Mouse (Mus musculus) kidney, embryonic 14.5 days (tissue): ENCODE measurements around the gene Ip6k1. TPM values are rescaled to one million over a fixed set of nuclear protein-coding genes. Genes with fewer than 3 reads are reported as not detected.
"Not testable (repeated sequence)": the region's sequence is repeated elsewhere in the genome, so short reads cannot be mapped to it uniquely, and the experiment has no call there.

Experiments
- ATAC-seq: fragments of 200-750 bp; cut with Nextera tagmentation; 2 replicates; pipeline ENCODE4 v1.8.0; 2017; ENCODE audit warnings: moderate number of reproducible peaks, mild to moderate bottlenecking, moderate TSS enrichment, moderate library complexity; ENCODE audit not compliant: low FRiP score, low TSS enrichment
- H3K27ac ChIP-seq: fragments of 300-500 bp; sonication (generic); 2 replicates; pipeline ENCODE4 v1.5.1; 2014; ENCODE audit warnings: low read depth, mild to moderate bottlenecking, low read length, moderate library complexity, mixed read lengths
- H3K27me3 ChIP-seq: fragments of 300-500 bp; sonication (generic); 2 replicates; pipeline ENCODE4 v1.6.1; 2014; ENCODE audit warnings: mild to moderate bottlenecking, low read length; ENCODE audit not compliant: control insufficient read depth, insufficient read depth
- H3K36me3 ChIP-seq: fragments of 300-500 bp; sonication (generic); 2 replicates; pipeline ENCODE4 v1.6.1; 2014; ENCODE audit warnings: low read length, mixed read lengths; ENCODE audit not compliant: control insufficient read depth, insufficient read depth
- H3K4me1 ChIP-seq: fragments of 300-500 bp; sonication (generic); 2 replicates; pipeline ENCODE4 v1.6.1; 2014; ENCODE audit warnings: low read length, mixed read lengths; ENCODE audit not compliant: control insufficient read depth, insufficient read depth
- H3K4me2 ChIP-seq: fragments of 300-500 bp; sonication (generic); replicated peaks from 2 replicates; pipeline ENCODE4 v1.6.1; 2014; ENCODE audit warnings: low read depth, mild to moderate bottlenecking, low read length
- H3K4me3 ChIP-seq: fragments of 300-500 bp; sonication (generic); 2 replicates; pipeline ENCODE4 v1.5.1; 2014; ENCODE audit warnings: mild to moderate bottlenecking, low read length
- H3K9ac ChIP-seq: fragments of 300-500 bp; sonication (generic); 2 replicates; pipeline ENCODE4 v1.6.1; 2014; ENCODE audit warnings: low read depth, mild to moderate bottlenecking, low read length, moderate library complexity
- H3K9me3 ChIP-seq: fragments of 300-500 bp; sonication (generic); 2 replicates; pipeline ENCODE4 v1.6.1; 2016; ENCODE audit warnings: low read length; ENCODE audit not compliant: control insufficient read depth
- WGBS: fragments of 180-500 bp; shearing (Covaris S2); extraction: QIAGEN DNeasy Blood & Tissue Kit; methylation state at CpG from one replicate; pipeline ENCODE4 v1.1.7; 2014; 5-methylcytosine and 5-hydroxymethylcytosine counted together
- polyA plus RNA-seq: library from polyadenylated mRNA; unstranded; fragments of >200 nt; fragmentation: Nextera tagmentation; extraction: Ambion mirVana; gene quantifications from 2 replicates; pipeline ENCODE4 v1.2.1, GENCODE M21; 2014

The Ip6k1 gene
- polyA plus RNA-seq, 1 experiment from 2014 or later, result 28.4 TPM

DNA sequence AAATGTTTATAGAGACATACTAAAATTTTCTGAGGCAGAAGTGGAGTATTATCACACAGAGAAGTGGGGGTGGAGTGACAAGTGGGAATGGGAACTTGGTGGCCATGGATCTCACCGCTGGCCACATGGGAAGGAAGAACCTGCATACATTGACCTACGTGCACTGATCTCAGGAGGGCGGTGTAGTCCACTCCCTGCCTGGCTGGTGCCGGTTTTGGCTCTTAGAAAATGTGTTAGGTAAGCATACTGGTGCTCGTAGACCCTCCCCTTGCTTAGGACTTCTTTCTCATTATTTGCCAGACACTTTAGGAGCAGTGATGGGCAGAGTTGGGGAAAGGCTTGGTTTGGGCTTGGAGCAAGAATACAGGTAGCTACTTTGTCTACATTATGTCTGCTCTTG lies 5.7 kb downstream of the Ip6k1 start:
- Histone ChIP-seq H3K9me3 (no peaks in the 10 kb centered on the region), H3K36me3 (peaks cover 5% of the 10 kb centered on the region; the same call in 1 of the 2 replicates), H3K27me3 (no peaks in the 10 kb centered on the region), H3K4me2 (no peak overlapping the region), H3K27ac (no peak overlapping the region), H3K9ac (no peak overlapping the region), H3K4me3 (no peak overlapping the region), H3K4me1 (peaks cover 15% of the 10 kb centered on the region)
- WGBS, result 90% methylated on average over 5 of the region's 5 CpGs
- ATAC-seq, result no peak

GRCm38 (mm10) chr9:108010385-108010784 lies 8.1 kb downstream of the Ip6k1 start:
- no peaks in the 10 kb centered on the region for H3K4me1 ChIP-seq
- no peak overlapping the region for H3K4me2 ChIP-seq
- ATAC-seq, result no peak
- H3K27me3 ChIP-seq, result no peaks in the 10 kb centered on the region
- no peak overlapping the region for H3K4me3 ChIP-seq
- H3K9ac ChIP-seq, result no peak overlapping the region
- no peaks in the 10 kb centered on the region for H3K9me3 ChIP-seq
- H3K36me3 ChIP-seq, result 0 out of 2 replicates have a peak, but pooled peaks cover 2% of the 10 kb centered on the region
- no peak overlapping the region for H3K27ac ChIP-seq

DNA sequence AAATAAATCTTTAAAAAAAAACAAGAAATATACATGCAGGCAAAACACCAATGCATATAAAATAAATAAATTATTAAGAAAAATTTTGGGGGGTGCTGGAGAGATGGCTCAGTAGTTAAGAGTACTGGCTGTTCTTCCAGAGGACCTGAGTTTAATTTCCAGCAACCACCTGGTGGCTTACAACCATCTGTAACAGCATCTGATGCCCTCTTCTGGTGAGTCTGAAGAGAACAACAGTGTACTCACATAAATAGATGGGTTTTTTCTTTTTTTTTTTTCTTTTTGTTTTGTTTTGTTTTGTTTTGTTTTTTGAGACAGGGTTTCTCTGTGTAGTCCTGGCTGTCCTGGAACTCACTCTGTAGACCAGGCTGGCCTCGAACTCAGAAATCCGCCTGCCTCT lies 11.3 kb downstream of the Ip6k1 start:
- H3K9me3 ChIP-seq, H3K4me2 ChIP-seq, ATAC-seq, H3K9ac ChIP-seq, H3K27me3 ChIP-seq, H3K4me3 ChIP-seq, H3K27ac ChIP-seq, H3K36me3 ChIP-seq, H3K4me1 ChIP-seq: not testable (repeated sequence)
- 100% methylated on average over 2 of the region's 2 CpGs for WGBS

GRCm38 (mm10) chr9:108017127-108017526 lies 14.8 kb downstream of the Ip6k1 start:
- peaks cover 3% of the 10 kb centered on the region; the same call in 1 of the 2 replicates for H3K4me1 ChIP-seq
- H3K36me3 ChIP-seq, result peaks cover 8% of the 10 kb centered on the region; the same call in 1 of the 2 replicates
- H3K9me3 ChIP-seq, result no peaks in the 10 kb centered on the region
- 89% methylated on average over 3 of the region's 3 CpGs for WGBS
- H3K4me3 ChIP-seq, result no peak overlapping the region
- ATAC-seq, result no peak
- H3K9ac ChIP-seq, result no peak overlapping the region
- H3K27me3 ChIP-seq, result no peaks in the 10 kb centered on the region
- no peak overlapping the region for H3K27ac ChIP-seq
- H3K4me2 ChIP-seq, result no peak overlapping the region

DNA sequence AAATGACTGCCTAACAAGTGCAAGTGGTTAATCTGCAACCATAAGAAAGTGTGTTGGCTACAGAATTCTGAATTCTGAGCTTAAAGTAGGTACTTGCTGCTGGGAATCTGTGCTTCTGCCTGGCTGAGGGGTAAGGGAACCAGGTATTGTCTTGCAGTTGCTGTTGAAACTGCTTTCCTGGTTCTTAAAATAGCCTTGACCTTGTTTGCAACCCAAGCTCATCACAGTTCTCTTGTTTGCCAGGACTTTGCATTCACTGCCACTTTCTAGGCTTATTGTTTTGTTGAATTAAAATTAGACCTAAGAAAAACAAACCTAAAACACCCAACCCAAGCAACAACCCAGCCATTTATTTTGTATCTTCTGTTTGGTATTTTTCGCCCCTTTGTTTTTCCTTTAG lies 18.4 kb downstream of the Ip6k1 start:
- Histone ChIP-seq H3K9ac (no peak overlapping the region), H3K27me3 (no peaks in the 10 kb centered on the region), H3K4me3 (no peak overlapping the region), H3K4me2 (no peak overlapping the region), H3K36me3 (peaks cover 23% of the 10 kb centered on the region), H3K4me1 (peaks cover 3% of the 10 kb centered on the region; the same call in 1 of the 2 replicates), H3K27ac (no peak overlapping the region), H3K9me3 (no peaks in the 10 kb centered on the region)
- WGBS, result 88% methylated on average over 1 of the region's 1 CpGs
- ATAC-seq, result no peak

GRCm38 (mm10) chr9:108023216-108023615 lies 20.9 kb downstream of the Ip6k1 start:
- 91% methylated on average over 3 of the region's 3 CpGs for WGBS
- Histone ChIP-seq H3K4me1 (peaks cover 3% of the 10 kb centered on the region; the same call in 1 of the 2 replicates), H3K4me2 (no peak overlapping the region), H3K36me3 (peaks cover 36% of the 10 kb centered on the region), H3K9me3 (no peaks in the 10 kb centered on the region), H3K27ac (no peak overlapping the region), H3K4me3 (no peak overlapping the region), H3K27me3 (no peaks in the 10 kb centered on the region), H3K9ac (no peak overlapping the region)
- no peak for ATAC-seq

DNA sequence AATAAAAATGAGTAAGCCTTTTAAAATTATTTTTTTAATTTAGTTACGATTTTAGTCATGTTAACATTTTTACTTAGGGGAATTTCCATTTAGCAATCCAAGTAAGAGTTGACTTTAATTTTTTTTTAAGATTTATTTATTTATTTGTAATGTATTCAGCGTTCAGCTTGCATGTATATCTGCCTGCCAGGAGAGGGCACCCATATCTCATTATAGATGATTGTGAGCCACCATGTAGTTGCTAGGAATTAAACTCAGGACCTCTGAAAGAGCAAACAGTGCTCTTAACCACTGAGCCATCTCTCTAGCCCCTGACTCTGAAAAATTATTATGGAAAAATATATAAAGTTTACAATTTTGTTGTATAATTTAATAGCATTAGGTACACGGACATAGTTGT lies 24.3 kb downstream of the Ip6k1 start:
- ATAC-seq, result no peak
- no peak overlapping the region for H3K27ac ChIP-seq
- H3K4me2 ChIP-seq, result no peak overlapping the region
- H3K4me1 ChIP-seq, result no peaks in the 10 kb centered on the region
- H3K4me3 ChIP-seq, result no peak overlapping the region
- H3K9ac ChIP-seq, result no peak overlapping the region
- H3K9me3 ChIP-seq, result no peaks in the 10 kb centered on the region
- WGBS, result 91% methylated on average over 3 of the region's 3 CpGs
- no peaks in the 10 kb centered on the region for H3K27me3 ChIP-seq
- peaks cover 45% of the 10 kb centered on the region for H3K36me3 ChIP-seq

- Histone ChIP-seq H3K27ac (no peak overlapping the region), H3K4me3 (no peak overlapping the region), H3K4me2 (no peak overlapping the region), H3K9me3 (no peaks in the 10 kb centered on the region), H3K4me1 (no peaks in the 10 kb centered on the region), H3K9ac (no peak overlapping the region), H3K36me3 (peaks cover 57% of the 10 kb centered on the region), H3K27me3 (no peaks in the 10 kb centered on the region)
- no peak for ATAC-seq
- WGBS, result 95% methylated on average over 3 of the region's 3 CpGs
Observed at GRCm38 (mm10) chr9:108027867-108028266, 25.6 kb downstream of the Ip6k1 start.

DNA sequence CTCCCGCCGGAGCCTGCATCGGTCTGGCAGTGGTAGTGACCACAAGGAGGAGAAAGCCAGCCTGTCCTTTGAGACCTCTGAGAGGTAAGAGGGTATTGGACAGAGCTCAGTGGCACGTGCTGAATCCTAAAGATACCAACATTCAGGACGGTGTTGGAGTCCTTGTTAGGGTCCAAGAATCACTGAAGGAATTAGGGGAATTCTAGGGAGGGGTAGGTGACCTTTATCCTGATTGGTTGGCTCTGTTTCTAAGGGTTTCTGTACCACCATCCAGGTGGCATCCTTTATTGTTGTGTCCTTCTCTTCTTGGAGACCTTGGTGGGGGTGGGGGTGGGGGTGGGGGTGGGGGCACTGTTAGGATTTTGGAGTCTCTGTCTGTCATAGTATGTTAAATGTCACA lies 29.8 kb downstream of the Ip6k1 start:
- ATAC-seq, result no peak
- Histone ChIP-seq H3K4me2 (no peak overlapping the region), H3K4me3 (no peak overlapping the region), H3K4me1 (no peaks in the 10 kb centered on the region), H3K9ac (no peak overlapping the region), H3K27ac (no peak overlapping the region), H3K36me3 (peaks cover 57% of the 10 kb centered on the region), H3K9me3 (no peaks in the 10 kb centered on the region), H3K27me3 (no peaks in the 10 kb centered on the region)
- WGBS, result 92% methylated on average over 5 of the region's 5 CpGs
